Mouse (Mus musculus): ENCODE measurements around the gene Itga9.

DNA sequence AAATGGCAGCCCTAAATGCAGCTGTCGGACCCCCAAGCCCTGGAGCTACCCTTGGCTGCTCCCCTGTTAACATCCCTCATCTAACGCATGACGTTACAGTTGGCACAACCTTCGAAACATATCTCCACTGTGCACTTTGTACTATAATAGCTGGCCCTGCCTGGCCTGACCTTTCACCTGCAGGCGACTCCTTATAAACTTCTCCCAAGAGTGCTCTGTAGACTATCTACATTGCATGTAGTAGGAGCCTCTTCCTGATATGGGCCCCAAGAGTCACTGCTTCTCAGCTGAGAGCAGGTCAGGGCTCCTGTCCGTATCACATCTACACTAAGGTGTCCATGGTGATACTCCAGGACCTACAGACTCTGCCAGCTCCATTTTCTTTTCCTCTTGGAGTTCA lies 199.2 kb downstream of the Itga9 start:
- no peak for TF ChIP-seq EP300 (IDR thresholded peaks at IDR 0.05; ENCODE audit: low read depth)
- no peak for TF ChIP-seq CTCF (IDR thresholded peaks at IDR 0.05; ENCODE audit: low read depth)

All from liver, embryonic 14.5 days (tissue).